Mouse (Mus musculus) c-Kit-positive CD71-positive TER-119-positive erythroid progenitor cells, embryonic 14.5 days (primary cell): ENCODE measurements around the gene Hbb-bh1.
"Not testable (repeated sequence)": the region's sequence is repeated elsewhere in the genome, so short reads cannot be mapped to it uniquely, and the experiment has no call there.

Source experiments
- DNase-seq: peaks from one replicate; pipeline ENCODE4 v3.0.0-alpha.2; 2013; ENCODE audit warnings: low spot score

The Hbb-bh1 gene

DNA sequence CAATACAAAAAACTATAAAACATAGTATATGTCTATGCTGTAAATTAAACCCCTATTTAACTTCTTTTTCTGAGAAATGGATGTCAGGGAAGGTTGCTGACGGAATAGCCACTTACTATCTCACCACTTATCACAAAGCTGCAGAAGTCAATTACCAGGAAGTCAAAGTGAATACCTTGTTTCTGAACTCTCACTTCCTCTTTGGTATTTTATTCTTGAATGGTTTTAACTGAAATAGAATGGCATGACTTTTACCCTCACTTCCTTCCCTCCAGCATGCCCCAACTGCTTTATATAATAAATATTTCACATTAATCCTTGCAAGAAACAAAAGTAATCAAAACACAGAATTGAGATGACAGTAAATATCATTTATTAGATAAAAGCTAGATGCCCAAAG is 30.8 kb downstream of the Hbb-bh1 start:
- DNase-seq, result peak; percentile 85

DNA sequence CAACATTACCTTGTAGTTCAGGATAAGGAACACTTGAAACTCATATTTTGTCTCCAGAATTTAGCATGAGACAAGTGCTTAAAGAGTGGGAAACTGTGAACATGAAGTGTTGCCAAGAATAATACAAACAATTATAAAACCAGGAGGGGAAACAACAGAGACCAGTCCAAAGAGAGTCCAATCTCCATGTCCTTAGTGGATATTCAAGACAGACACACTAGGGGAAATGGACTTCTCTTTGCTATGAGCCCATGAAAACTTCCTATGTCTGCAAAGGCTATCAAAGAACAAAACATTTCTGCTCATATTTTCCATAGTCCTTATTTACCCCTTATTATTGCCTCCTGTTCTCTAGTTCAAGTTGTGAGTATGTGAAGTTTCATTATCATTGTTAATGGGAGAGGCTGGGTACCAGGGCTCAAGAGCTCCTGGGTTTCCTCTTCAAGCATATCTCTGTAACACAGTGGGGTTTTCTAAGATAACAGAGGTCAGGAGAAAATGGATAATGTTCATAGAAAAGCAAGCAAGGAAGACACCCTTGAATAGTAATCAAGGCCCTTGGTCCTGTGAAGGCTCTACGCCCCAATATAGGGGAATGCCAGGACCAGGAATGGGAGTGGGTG is 31.6 kb downstream of the Hbb-bh1 start:
- DNase-seq, result peak; percentile 85

DNA sequence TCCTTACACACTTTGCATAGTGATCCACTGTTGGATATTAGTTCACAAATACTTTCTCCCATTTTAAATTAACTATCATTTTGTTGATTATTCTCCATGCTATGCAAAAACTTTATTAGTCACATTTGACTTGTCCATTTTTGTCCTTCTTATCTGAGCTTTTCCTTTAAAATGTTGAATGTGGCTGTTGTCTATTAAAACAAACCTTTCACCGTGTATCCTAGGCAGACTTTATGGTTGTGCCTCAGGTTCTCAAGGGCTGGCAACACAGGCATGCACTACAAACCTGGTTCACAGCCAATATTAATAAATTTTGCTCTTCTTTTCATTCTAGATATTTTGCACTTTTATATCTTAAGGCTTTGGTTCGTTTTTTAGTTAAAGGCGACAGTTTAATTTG is 32.2 kb downstream of the Hbb-bh1 start:
- DNase-seq, result peak; percentile 71

DNA sequence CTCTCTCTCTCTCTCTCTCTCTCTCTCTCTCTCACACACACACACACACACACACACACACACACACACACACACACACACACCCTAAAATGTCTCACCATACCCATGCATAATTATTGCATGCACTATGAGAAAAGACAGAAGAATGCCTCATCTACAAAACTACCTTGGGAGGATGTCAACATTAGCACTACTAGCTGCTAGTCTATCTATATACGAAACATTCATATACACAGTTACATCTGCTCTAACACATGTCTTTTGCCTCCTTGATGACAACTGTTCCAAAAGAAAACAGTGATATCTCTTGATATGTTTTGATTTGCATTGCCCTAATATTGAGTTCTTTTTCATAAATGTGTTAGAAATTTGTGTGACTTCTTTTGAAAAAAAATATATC is 32.7 kb downstream of the Hbb-bh1 start:
- peak; percentile 60 for DNase-seq

DNA sequence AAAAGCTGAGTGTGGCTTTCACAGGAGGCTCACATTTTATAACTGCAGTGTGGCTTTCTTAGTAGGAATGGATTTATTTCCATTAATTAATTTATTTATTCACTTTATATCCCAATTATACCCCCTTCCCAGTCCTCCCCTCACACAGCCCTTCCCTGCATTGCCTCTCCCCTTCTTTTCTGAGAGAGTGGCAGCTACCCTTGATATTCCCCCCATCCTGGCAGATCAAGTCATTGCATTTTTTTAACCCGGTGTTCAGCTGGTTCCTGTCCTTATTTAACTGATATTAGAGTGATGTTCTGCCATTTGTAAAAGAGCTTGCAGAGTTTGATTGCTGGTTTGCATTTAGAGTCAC is 33.2 kb downstream of the Hbb-bh1 start:
- peak; percentile 44 for DNase-seq

DNA sequence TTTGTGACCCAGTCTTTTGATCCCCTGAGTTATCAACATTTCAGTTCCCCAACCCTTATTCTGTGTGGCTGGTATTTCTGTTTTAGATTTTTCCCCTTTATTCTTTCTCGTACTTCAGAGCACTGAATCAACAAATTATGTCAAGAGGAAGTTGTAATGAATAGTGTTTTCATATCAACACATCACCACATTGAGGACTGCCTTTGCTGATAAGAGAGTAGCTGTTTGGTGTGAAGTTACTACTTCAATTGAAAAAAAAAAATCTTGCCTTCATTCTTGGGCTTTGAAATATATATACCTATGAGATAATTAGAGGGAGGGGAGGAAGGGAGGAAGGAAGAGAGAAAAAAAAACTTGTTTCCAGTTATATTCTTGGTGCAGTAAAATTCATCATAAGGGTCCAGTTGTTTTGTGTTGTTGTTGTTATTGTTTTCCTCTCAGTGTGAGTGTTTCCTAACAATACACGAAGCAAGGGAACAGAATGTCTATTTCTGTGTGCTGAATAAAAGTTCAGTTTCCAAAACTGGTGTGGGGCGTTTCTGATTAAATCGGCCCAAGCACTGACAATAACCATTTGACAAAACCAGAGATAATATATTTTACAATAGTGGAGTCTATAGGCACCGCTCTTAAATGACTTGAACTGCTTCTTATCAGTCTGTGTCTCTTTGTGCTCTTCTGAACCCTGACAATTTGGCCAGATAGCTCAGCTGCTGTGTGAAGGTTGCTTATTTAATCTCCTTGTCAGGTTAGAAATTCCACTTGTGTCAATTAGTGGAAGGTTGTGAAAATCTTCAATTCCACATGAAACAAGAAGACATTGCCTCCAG is 33.8 kb downstream of the Hbb-bh1 start:
- DNase-seq, result peak; percentile 90

DNA sequence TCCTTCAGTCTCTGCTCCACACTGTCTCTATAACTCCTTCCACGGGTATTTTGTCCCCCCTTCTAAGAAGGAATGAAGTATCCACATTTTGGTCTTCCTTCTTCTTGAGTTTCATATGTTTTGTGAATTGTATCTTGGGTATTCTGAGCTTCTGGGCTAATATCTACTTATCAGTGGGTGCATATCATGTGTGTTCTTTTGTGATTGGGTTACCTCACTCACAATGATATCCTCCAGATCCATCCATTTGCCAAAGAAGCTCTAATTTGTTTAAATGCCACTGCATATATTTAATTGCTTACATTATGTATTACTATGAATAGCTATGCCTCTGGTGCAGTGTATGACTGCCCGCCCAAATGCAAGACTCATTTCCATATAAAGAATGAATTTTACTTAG is 34.8 kb downstream of the Hbb-bh1 start:
- not testable (repeated sequence) for DNase-seq

DNA sequence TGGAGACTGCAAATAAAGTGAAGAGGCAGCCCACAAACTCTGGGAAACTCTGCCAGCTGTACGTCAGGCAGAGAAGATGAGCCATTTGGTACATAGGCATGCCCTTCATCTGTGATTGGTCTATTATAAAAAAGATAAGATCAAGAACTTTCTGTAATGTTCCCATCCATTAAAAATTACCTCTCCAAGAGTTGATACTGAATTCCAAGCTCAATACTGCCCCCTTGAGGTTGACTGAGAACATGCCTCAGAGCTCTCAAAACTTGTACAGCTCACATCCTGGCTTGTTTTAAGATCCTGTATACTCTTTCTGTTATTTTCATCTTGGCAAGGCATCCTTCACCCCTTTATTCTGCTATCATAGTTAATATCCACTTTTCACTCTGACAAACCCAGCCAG is 36.1 kb downstream of the Hbb-bh1 start:
- peak; percentile 83 for DNase-seq

DNA sequence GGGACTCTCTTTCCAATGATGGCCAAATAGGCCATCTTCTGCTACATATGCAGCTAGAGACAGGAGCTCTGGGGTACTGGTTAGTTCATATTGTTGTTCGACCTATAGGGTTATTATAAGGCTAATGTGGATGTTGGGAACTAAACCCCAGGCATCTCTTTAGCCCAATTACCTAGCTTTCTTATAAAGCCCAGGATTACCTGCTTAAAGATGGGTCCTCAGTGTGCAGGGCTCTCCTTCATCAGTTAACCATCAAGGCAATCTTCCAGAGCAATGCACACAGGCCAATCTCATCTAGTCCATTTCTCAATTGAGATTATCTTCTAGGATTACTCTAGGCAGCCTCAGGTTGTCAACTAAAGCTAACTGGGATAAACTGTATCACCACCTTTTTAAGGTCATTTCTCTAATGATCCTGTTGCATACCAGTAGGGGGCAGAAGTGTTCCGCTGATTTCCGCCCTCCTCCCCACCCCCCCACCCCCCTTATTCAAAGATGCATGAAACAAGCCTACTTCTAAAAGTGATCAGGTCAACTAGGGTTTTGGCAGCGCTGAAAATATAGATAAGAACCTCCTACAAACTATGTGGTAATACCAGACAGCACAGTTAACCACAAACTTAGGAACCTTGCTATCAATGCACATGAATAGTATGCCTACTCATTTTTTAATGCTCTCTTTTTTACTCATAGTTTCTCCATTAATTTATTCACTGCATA is 50.1 kb downstream of the Hbb-bh1 start:
- DNase-seq, result peak; percentile 64

DNA sequence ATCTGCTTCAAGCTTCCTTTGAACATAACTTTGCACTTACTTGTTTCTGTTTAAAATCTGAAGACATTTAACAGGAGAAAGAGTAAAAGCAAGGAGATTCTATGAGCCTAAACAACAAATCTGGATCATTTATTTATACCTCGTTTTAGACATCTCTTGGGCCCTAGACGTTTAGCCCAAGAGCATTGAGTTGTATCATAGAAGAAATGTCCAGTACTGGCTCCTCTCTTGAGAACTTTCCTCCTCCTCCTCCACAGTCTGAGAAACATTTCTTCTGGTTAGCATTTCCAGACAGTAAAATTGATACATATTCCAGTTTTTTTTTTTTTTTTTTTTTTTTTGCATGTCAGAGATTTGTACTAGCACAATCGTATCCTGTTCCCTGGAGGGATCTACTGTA is 51.2 kb downstream of the Hbb-bh1 start, which contains the start of gene Olfr67:
Olfr67 (minus strand) TSS at position 101 of the 400 bp plus-strand sequence.
- DNase-seq, result no peak
